Mouse (Mus musculus): ENCODE data around the gene Vgll4. TPM values are rescaled to one million over a fixed set of nuclear protein-coding genes. Genes with fewer than 3 reads are reported as not detected.

Vgll4 gene
- total and polyA plus RNA-seq, 2 experiments from 2014 or later: 49.4 to 85.4 TPM

GRCm38 (mm10) chr6:114904818-114905217 is 65.0 kb downstream of the Vgll4 start:
- Histone ChIP-seq H3K9me3 (ENCODE audit: low read length) (no peaks in the 10 kb centered on the region), H3K36me3 (ENCODE audit: insufficient read depth, low read length) (no peaks in the 10 kb centered on the region), H3K4me2 (ENCODE audit: low read depth, low read length) (no peak overlapping the region), H3K27me3 (ENCODE audit: insufficient read depth, low read length) (no peaks in the 10 kb centered on the region), H3K9ac (replicated peaks; ENCODE audit: low read length) (no peak overlapping the region), H3K4me1 (ENCODE audit: insufficient read depth, low read length) (peaks cover 38% of the 10 kb centered on the region; the same call in 1 of the 2 replicates), H3K27ac (no peak overlapping the region), H3K4me3 (ENCODE audit: low read length) (no peak overlapping the region)
- WGBS: 89% methylated on average over 3 of the region's 3 CpGs
- no peak for TF ChIP-seq CTCF (IDR thresholded peaks at IDR 0.05; ENCODE audit: low read depth)
- DNase-seq (ENCODE audit: low spot score) (no peak), ATAC-seq (no peak)

GRCm38 (mm10) chr6:114904233-114904632 is 65.6 kb downstream of the Vgll4 start:
- TF ChIP-seq CTCF (IDR thresholded peaks at IDR 0.05; ENCODE audit: low read depth): no peak
- peaks cover 38% of the 10 kb centered on the region; the same call in 1 of the 2 replicates for H3K4me1 ChIP-seq (ENCODE audit: insufficient read depth, low read length)
- H3K4me3 ChIP-seq (ENCODE audit: low read length): no peak overlapping the region
- 76% methylated on average over 6 of the region's 6 CpGs for WGBS
- H3K9me3 ChIP-seq (ENCODE audit: low read length): no peaks in the 10 kb centered on the region
- no peak overlapping the region for H3K27ac ChIP-seq
- no peaks in the 10 kb centered on the region for H3K36me3 ChIP-seq (ENCODE audit: insufficient read depth, low read length)
- H3K27me3 ChIP-seq (ENCODE audit: insufficient read depth, low read length): no peaks in the 10 kb centered on the region
- H3K4me2 ChIP-seq (ENCODE audit: low read depth, low read length): no peak overlapping the region
- no peak for DNase-seq (ENCODE audit: low spot score)
- H3K9ac ChIP-seq (replicated peaks; ENCODE audit: low read length): no peak overlapping the region
- ATAC-seq: no peak

GRCm38 (mm10) chr6:114901921-114902320 is 67.9 kb downstream of the Vgll4 start:
- H3K27ac ChIP-seq: peak overlapping the region; percentile 61; the same call in 1 of the 2 replicates
- H3K9me3 ChIP-seq (ENCODE audit: low read length): no peaks in the 10 kb centered on the region
- H3K27me3 ChIP-seq (ENCODE audit: insufficient read depth, low read length): no peaks in the 10 kb centered on the region
- peak overlapping the region; percentile 22; the same call in 1 of the 2 replicates for H3K4me2 ChIP-seq (ENCODE audit: low read depth, low read length)
- DNase-seq (ENCODE audit: low spot score) (no peak), ATAC-seq (no peak; the same call in 1 of the 2 replicates)
- peaks cover 38% of the 10 kb centered on the region; the same call in 1 of the 2 replicates for H3K4me1 ChIP-seq (ENCODE audit: insufficient read depth, low read length)
- H3K9ac ChIP-seq (replicated peaks; ENCODE audit: low read length): no peak overlapping the region
- H3K4me3 ChIP-seq (ENCODE audit: low read length): no peak overlapping the region
- no peak for TF ChIP-seq CTCF (IDR thresholded peaks at IDR 0.05; ENCODE audit: low read depth)
- whole genome bisulfite sequencing: 31% methylated on average over 4 of the region's 4 CpGs
- H3K36me3 ChIP-seq (ENCODE audit: insufficient read depth, low read length): no peaks in the 10 kb centered on the region

GRCm38 (mm10) chr6:114901321-114901824 is 68.4 kb downstream of the Vgll4 start:
- Histone ChIP-seq H3K36me3 (ENCODE audit: insufficient read depth, low read length) (no peaks in the 10 kb centered on the region), H3K9me3 (ENCODE audit: low read length) (no peaks in the 10 kb centered on the region), H3K4me1 (ENCODE audit: insufficient read depth, low read length) (peaks cover 40% of the 10 kb centered on the region; the same call in 1 of the 2 replicates), H3K27ac (peak overlapping the region; percentile 61), H3K4me2 (ENCODE audit: low read depth, low read length) (peak overlapping the region; percentile 22; the same call in 1 of the 2 replicates), H3K9ac (replicated peaks; ENCODE audit: low read length) (no peak overlapping the region; the same call in 1 of the 2 replicates), H3K4me3 (ENCODE audit: low read length) (no peak overlapping the region), H3K27me3 (ENCODE audit: insufficient read depth, low read length) (no peaks in the 10 kb centered on the region)
- ATAC-seq: no peak
- 20% methylated on average over 12 of the region's 12 CpGs for WGBS
- no peak for TF ChIP-seq CTCF (IDR thresholded peaks at IDR 0.05; ENCODE audit: low read depth)
- DNase-seq (ENCODE audit: low spot score): no peak

- ATAC-seq (peak; percentile 81), DNase-seq (ENCODE audit: low spot score) (peak; percentile 69)
- Histone ChIP-seq H3K9me3 (ENCODE audit: low read length) (no peaks in the 10 kb centered on the region), H3K4me3 (ENCODE audit: low read length) (no peak overlapping the region), H3K9ac (replicated peaks; ENCODE audit: low read length) (no peak overlapping the region), H3K27me3 (ENCODE audit: insufficient read depth, low read length) (no peaks in the 10 kb centered on the region), H3K4me1 (ENCODE audit: insufficient read depth, low read length) (peaks cover 34% of the 10 kb centered on the region; the same call in 1 of the 2 replicates), H3K27ac (peak overlapping the region; percentile 61), H3K4me2 (ENCODE audit: low read depth, low read length) (peak overlapping the region; percentile 29), H3K36me3 (ENCODE audit: insufficient read depth, low read length) (no peaks in the 10 kb centered on the region)
- no peak for TF ChIP-seq CTCF (IDR thresholded peaks at IDR 0.05; ENCODE audit: low read depth)
- 19% methylated on average over 10 of the region's 10 CpGs for WGBS
Measured at GRCm38 (mm10) chr6:114900194-114900593, 69.6 kb downstream of the Vgll4 start.

- H3K9ac ChIP-seq (replicated peaks; ENCODE audit: low read length): no peak overlapping the region
- H3K36me3 ChIP-seq (ENCODE audit: insufficient read depth, low read length): no peaks in the 10 kb centered on the region
- no peak overlapping the region for H3K4me3 ChIP-seq (ENCODE audit: low read length)
- peaks cover 32% of the 10 kb centered on the region; the same call in 1 of the 2 replicates for H3K4me1 ChIP-seq (ENCODE audit: insufficient read depth, low read length)
- H3K4me2 ChIP-seq (ENCODE audit: low read depth, low read length): peak overlapping the region; percentile 29
- peak overlapping the region; percentile 61 for H3K27ac ChIP-seq
- no peaks in the 10 kb centered on the region for H3K27me3 ChIP-seq (ENCODE audit: insufficient read depth, low read length)
- ATAC-seq: no peak
- H3K9me3 ChIP-seq (ENCODE audit: low read length): no peaks in the 10 kb centered on the region
- WGBS: 30% methylated on average over 7 of the region's 7 CpGs
- TF ChIP-seq CTCF (IDR thresholded peaks at IDR 0.05; ENCODE audit: low read depth): no peak
- DNase-seq (ENCODE audit: low spot score): peak; percentile 40
Measured at GRCm38 (mm10) chr6:114899652-114900051, 70.1 kb downstream of the Vgll4 start.

GRCm38 (mm10) chr6:114898949-114899348 is 70.8 kb downstream of the Vgll4 start:
- no peak for ATAC-seq

More at GRCm38 (mm10) chr6:114898949-114899348, 70.8 kb downstream of the Vgll4 start:
- 0 out of 2 replicates have a peak overlapping the region, but pooled peaks have one; percentile 38 for H3K27ac ChIP-seq
- H3K9me3 ChIP-seq (ENCODE audit: low read length): no peaks in the 10 kb centered on the region
- no peak overlapping the region for H3K4me2 ChIP-seq (ENCODE audit: low read depth, low read length)
- no peak for DNase-seq (ENCODE audit: low spot score)
- no peaks in the 10 kb centered on the region for H3K27me3 ChIP-seq (ENCODE audit: insufficient read depth, low read length)
- no peak overlapping the region for H3K4me3 ChIP-seq (ENCODE audit: low read length)
- H3K4me1 ChIP-seq (ENCODE audit: insufficient read depth, low read length): peaks cover 35% of the 10 kb centered on the region; the same call in 1 of the 2 replicates
- no peak overlapping the region for H3K9ac ChIP-seq (replicated peaks; ENCODE audit: low read length)
- WGBS: 93% methylated on average over 4 of the region's 4 CpGs
- H3K36me3 ChIP-seq (ENCODE audit: insufficient read depth, low read length): no peaks in the 10 kb centered on the region
- TF ChIP-seq CTCF (IDR thresholded peaks at IDR 0.05; ENCODE audit: low read depth): no peak

All from hindbrain, postnatal 0 days (tissue).